Mouse (Mus musculus): ENCODE results near the gene Gabbr2. TPM values are rescaled to one million over a fixed set of nuclear protein-coding genes. Genes with fewer than 3 reads are reported as not detected.

The Gabbr2 gene
- polyA plus RNA-seq, 1 experiment from 2014 or later = 0.11 TPM

- no peak overlapping the region for H3K9ac ChIP-seq (ENCODE audit: low read depth, low read length)
- no peaks in the 10 kb centered on the region for H3K27me3 ChIP-seq (ENCODE audit: control insufficient read depth, insufficient read depth, low read depth, low read length)
- H3K9me3 ChIP-seq (replicated peaks; ENCODE audit: control insufficient read depth, low read length) = no peaks in the 10 kb centered on the region
- WGBS (ENCODE audit: insufficient replicate concordance) = 66% methylated on average over 6 of the region's 6 CpGs
- no peak for ATAC-seq (ENCODE audit: low read depth)
- no peak overlapping the region for H3K27ac ChIP-seq (ENCODE audit: low read length)
- no peak overlapping the region for H3K4me2 ChIP-seq (ENCODE audit: low read depth, low read length)
- H3K4me1 ChIP-seq (ENCODE audit: control insufficient read depth, low read depth, low read length) = no peaks in the 10 kb centered on the region
- H3K4me3 ChIP-seq (ENCODE audit: low read depth, low read length) = no peak overlapping the region
- H3K36me3 ChIP-seq (ENCODE audit: control insufficient read depth, insufficient read depth) = no peaks in the 10 kb centered on the region
These were observed 281.7 kb downstream of the Gabbr2 start for GRCm38 (mm10) chr4:46710018-46710417.

GRCm38 (mm10) chr4:46709492-46709891 is 282.2 kb downstream of the Gabbr2 start:
- no peak for ATAC-seq (ENCODE audit: low read depth)
- Histone ChIP-seq H3K9me3 (replicated peaks; ENCODE audit: control insufficient read depth, low read length) (no peaks in the 10 kb centered on the region), H3K4me1 (ENCODE audit: control insufficient read depth, low read depth, low read length) (no peaks in the 10 kb centered on the region), H3K27me3 (ENCODE audit: control insufficient read depth, insufficient read depth, low read depth, low read length) (no peaks in the 10 kb centered on the region), H3K4me3 (ENCODE audit: low read depth, low read length) (no peak overlapping the region), H3K27ac (ENCODE audit: low read length) (no peak overlapping the region), H3K36me3 (ENCODE audit: control insufficient read depth, insufficient read depth) (no peaks in the 10 kb centered on the region), H3K4me2 (ENCODE audit: low read depth, low read length) (no peak overlapping the region), H3K9ac (ENCODE audit: low read depth, low read length) (no peak overlapping the region)
- WGBS (ENCODE audit: insufficient replicate concordance) = 57% methylated on average over 7 of the region's 7 CpGs

GRCm38 (mm10) chr4:46705739-46706138 is 285.9 kb downstream of the Gabbr2 start:
- 64% methylated on average over 12 of the region's 12 CpGs for WGBS (ENCODE audit: insufficient replicate concordance)

GRCm38 (mm10) chr4:46703146-46703545 is 288.5 kb downstream of the Gabbr2 start:
- Histone ChIP-seq H3K27ac (ENCODE audit: low read length) (no peak overlapping the region), H3K36me3 (ENCODE audit: control insufficient read depth, insufficient read depth) (no peaks in the 10 kb centered on the region), H3K9ac (ENCODE audit: low read depth, low read length) (no peak overlapping the region), H3K4me2 (ENCODE audit: low read depth, low read length) (no peak overlapping the region), H3K4me3 (ENCODE audit: low read depth, low read length) (no peak overlapping the region), H3K4me1 (ENCODE audit: control insufficient read depth, low read depth, low read length) (no peaks in the 10 kb centered on the region), H3K9me3 (replicated peaks; ENCODE audit: control insufficient read depth, low read length) (no peaks in the 10 kb centered on the region), H3K27me3 (ENCODE audit: control insufficient read depth, insufficient read depth, low read depth, low read length) (no peaks in the 10 kb centered on the region)
- 66% methylated on average over 10 of the region's 10 CpGs for WGBS (ENCODE audit: insufficient replicate concordance)
- no peak for ATAC-seq (ENCODE audit: low read depth)

More at GRCm38 (mm10) chr4:46705739-46706138, 285.9 kb downstream of the Gabbr2 start:
- Histone ChIP-seq H3K36me3 (ENCODE audit: control insufficient read depth, insufficient read depth) (no peaks in the 10 kb centered on the region), H3K27me3 (ENCODE audit: control insufficient read depth, insufficient read depth, low read depth, low read length) (no peaks in the 10 kb centered on the region), H3K9me3 (replicated peaks; ENCODE audit: control insufficient read depth, low read length) (no peaks in the 10 kb centered on the region), H3K27ac (ENCODE audit: low read length) (no peak overlapping the region), H3K4me1 (ENCODE audit: control insufficient read depth, low read depth, low read length) (no peaks in the 10 kb centered on the region), H3K9ac (ENCODE audit: low read depth, low read length) (no peak overlapping the region), H3K4me2 (ENCODE audit: low read depth, low read length) (no peak overlapping the region), H3K4me3 (ENCODE audit: low read depth, low read length) (no peak overlapping the region)
- ATAC-seq (ENCODE audit: low read depth) = no peak

GRCm38 (mm10) chr4:46700223-46700651 is 291.4 kb downstream of the Gabbr2 start:
- no peak for ATAC-seq (ENCODE audit: low read depth)
- H3K27ac ChIP-seq (ENCODE audit: low read length) = no peak overlapping the region
- no peak overlapping the region for H3K4me2 ChIP-seq (ENCODE audit: low read depth, low read length)
- no peaks in the 10 kb centered on the region for H3K36me3 ChIP-seq (ENCODE audit: control insufficient read depth, insufficient read depth)
- 40% methylated on average over 10 of the region's 10 CpGs for WGBS (ENCODE audit: insufficient replicate concordance)
- H3K9me3 ChIP-seq (replicated peaks; ENCODE audit: control insufficient read depth, low read length) = no peaks in the 10 kb centered on the region
- no peak overlapping the region for H3K4me3 ChIP-seq (ENCODE audit: low read depth, low read length)
- H3K9ac ChIP-seq (ENCODE audit: low read depth, low read length) = no peak overlapping the region
- no peaks in the 10 kb centered on the region for H3K27me3 ChIP-seq (ENCODE audit: control insufficient read depth, insufficient read depth, low read depth, low read length)
- no peaks in the 10 kb centered on the region for H3K4me1 ChIP-seq (ENCODE audit: control insufficient read depth, low read depth, low read length)

GRCm38 (mm10) chr4:46696467-46696866 is 295.2 kb downstream of the Gabbr2 start:
- no peaks in the 10 kb centered on the region for H3K36me3 ChIP-seq (ENCODE audit: control insufficient read depth, insufficient read depth)
- ATAC-seq (ENCODE audit: low read depth) = no peak
- no peak overlapping the region for H3K4me3 ChIP-seq (ENCODE audit: low read depth, low read length)
- WGBS (ENCODE audit: insufficient replicate concordance) = 65% methylated on average over 6 of the region's 6 CpGs
- no peaks in the 10 kb centered on the region for H3K27me3 ChIP-seq (ENCODE audit: control insufficient read depth, insufficient read depth, low read depth, low read length)
- no peaks in the 10 kb centered on the region for H3K4me1 ChIP-seq (ENCODE audit: control insufficient read depth, low read depth, low read length)
- H3K9me3 ChIP-seq (replicated peaks; ENCODE audit: control insufficient read depth, low read length) = no peaks in the 10 kb centered on the region
- H3K9ac ChIP-seq (ENCODE audit: low read depth, low read length) = no peak overlapping the region
- no peak overlapping the region for H3K27ac ChIP-seq (ENCODE audit: low read length)
- no peak overlapping the region for H3K4me2 ChIP-seq (ENCODE audit: low read depth, low read length)

- no peak overlapping the region for H3K27ac ChIP-seq (ENCODE audit: low read length)
- H3K4me3 ChIP-seq (ENCODE audit: low read depth, low read length) = no peak overlapping the region
- H3K9me3 ChIP-seq (replicated peaks; ENCODE audit: control insufficient read depth, low read length) = no peaks in the 10 kb centered on the region
- no peaks in the 10 kb centered on the region for H3K36me3 ChIP-seq (ENCODE audit: control insufficient read depth, insufficient read depth)
- 71% methylated on average over 8 of the region's 8 CpGs for WGBS (ENCODE audit: insufficient replicate concordance)
- no peak for ATAC-seq (ENCODE audit: low read depth)
- no peaks in the 10 kb centered on the region for H3K27me3 ChIP-seq (ENCODE audit: control insufficient read depth, insufficient read depth, low read depth, low read length)
- H3K4me1 ChIP-seq (ENCODE audit: control insufficient read depth, low read depth, low read length) = no peaks in the 10 kb centered on the region
- H3K9ac ChIP-seq (ENCODE audit: low read depth, low read length) = no peak overlapping the region
- no peak overlapping the region for H3K4me2 ChIP-seq (ENCODE audit: low read depth, low read length)
These were observed 301.1 kb downstream of the Gabbr2 start for GRCm38 (mm10) chr4:46690565-46690964.

GRCm38 (mm10) chr4:46690023-46690420 is 301.7 kb downstream of the Gabbr2 start:
- Histone ChIP-seq H3K9ac (ENCODE audit: low read depth, low read length) (no peak overlapping the region), H3K9me3 (replicated peaks; ENCODE audit: control insufficient read depth, low read length) (no peaks in the 10 kb centered on the region), H3K27me3 (ENCODE audit: control insufficient read depth, insufficient read depth, low read depth, low read length) (no peaks in the 10 kb centered on the region), H3K36me3 (ENCODE audit: control insufficient read depth, insufficient read depth) (no peaks in the 10 kb centered on the region), H3K4me1 (ENCODE audit: control insufficient read depth, low read depth, low read length) (no peaks in the 10 kb centered on the region), H3K4me3 (ENCODE audit: low read depth, low read length) (no peak overlapping the region), H3K4me2 (ENCODE audit: low read depth, low read length) (no peak overlapping the region), H3K27ac (ENCODE audit: low read length) (no peak overlapping the region)
- ATAC-seq (ENCODE audit: low read depth) = no peak
- WGBS (ENCODE audit: insufficient replicate concordance) = 62% methylated on average over 8 of the region's 8 CpGs

- no peaks in the 10 kb centered on the region for H3K36me3 ChIP-seq (ENCODE audit: control insufficient read depth, insufficient read depth)
- WGBS (ENCODE audit: insufficient replicate concordance) = 37% methylated on average over 15 of the region's 15 CpGs
- no peak overlapping the region for H3K27ac ChIP-seq (ENCODE audit: low read length)
- no peak for ATAC-seq (ENCODE audit: low read depth)
- no peak overlapping the region for H3K4me2 ChIP-seq (ENCODE audit: low read depth, low read length)
- H3K4me1 ChIP-seq (ENCODE audit: control insufficient read depth, low read depth, low read length) = no peaks in the 10 kb centered on the region
- no peak overlapping the region for H3K4me3 ChIP-seq (ENCODE audit: low read depth, low read length)
- no peak overlapping the region for H3K9ac ChIP-seq (ENCODE audit: low read depth, low read length)
- no peaks in the 10 kb centered on the region for H3K9me3 ChIP-seq (replicated peaks; ENCODE audit: control insufficient read depth, low read length)
- H3K27me3 ChIP-seq (ENCODE audit: control insufficient read depth, insufficient read depth, low read depth, low read length) = no peaks in the 10 kb centered on the region
These were observed 302.2 kb downstream of the Gabbr2 start for GRCm38 (mm10) chr4:46689397-46690022.

All from liver, embryonic 16.5 days (tissue).